Comparison of ENCODE assay signal across 26 mouse cellular contexts in genomic region chr13:44451224-44451623, GRCm38 (mm10).
DNase-seq lines count a peak whose midpoint lies in the region; ATAC-seq and TF ChIP-seq lines count a peak whose summit lies in the region.
"Had no signal": no experiment of that assay in that cellular context is flagged by ENCODE, and none has a peak within 500 bp of the region (broad histone marks: within the 10 kb centered on the region; RNA-seq: fewer than 3 reads in every experiment).

No protein-coding gene starts in this region.

- H3K27ac ChIP-seq in liver, adult 2 months (replicated peaks; ENCODE audit: insufficient read depth, low read depth, low read length): no peak overlapping the region
- no peak overlapping the region for H3K27ac ChIP-seq in liver, embryonic 11.5 days (ENCODE audit: low read depth, low read length)
- H3K27ac ChIP-seq: forebrain, embryonic 13.5 days; heart, adult 2 months; heart, embryonic 15.5 days; hindbrain, embryonic 15.5 days; stomach, embryonic 15.5 days had no signal

- no peaks in the 10 kb centered on the region for H3K27me3 ChIP-seq in liver, adult 2 months (ENCODE audit: control insufficient read depth, insufficient read depth, low read length)
- no peaks in the 10 kb centered on the region for H3K27me3 ChIP-seq in liver, embryonic 11.5 days (replicated peaks; ENCODE audit: control insufficient read depth, insufficient read depth, low read length)
- H3K27me3 ChIP-seq: forebrain, embryonic 13.5 days; heart, embryonic 15.5 days; hindbrain, embryonic 15.5 days; stomach, embryonic 15.5 days had no signal

- DNase-seq in liver, adult 2 months (ENCODE audit: extremely low read depth, low read depth, low spot score): peak; percentile 77
- DNase-seq in liver, embryonic 11.5 days (ENCODE audit: low spot score): no peak
- DNase-seq in kidney, adult 9 months: peak; percentile 92
- peak; percentile 47 to 79 for DNase-seq in kidney, postnatal 25 days
- DNase-seq in yolk sac, embryonic 10.5 days (ENCODE audit: low spot score): peak; percentile 55
- DNase-seq in neural tube, embryonic 10.5 days (ENCODE audit: extremely low spot score, low spot score): no peak
- no peak for DNase-seq in embryo, embryonic 10 days (ENCODE audit: low spot score)
- DNase-seq in urinary bladder, postnatal 4 days (ENCODE audit: low spot score in 2 of 2): no peak
- DNase-seq: adrenal gland, postnatal 25 days; cerebellum, adult 11 months; gastrocnemius, postnatal 10 days; heart, adult 2 months; heart, postnatal 4 days; layer of hippocampus, postnatal 36 days; liver; lung, embryonic 14.5 days; lung, postnatal 36 days; spleen, adult 18-20 months; thymus, adult 2 months had no signal

- H3K9me3 ChIP-seq in liver, embryonic 11.5 days (ENCODE audit: control insufficient read depth, low read length): no peaks in the 10 kb centered on the region
- H3K9me3 ChIP-seq: forebrain, embryonic 13.5 days; G1E; heart, embryonic 15.5 days; hindbrain, embryonic 15.5 days; stomach, embryonic 15.5 days had no signal

- no peak overlapping the region for H3K4me2 ChIP-seq in liver, embryonic 11.5 days
- H3K4me2 ChIP-seq: forebrain, embryonic 13.5 days; heart, embryonic 15.5 days; hindbrain, embryonic 15.5 days; lung, embryonic 14.5 days; stomach, embryonic 15.5 days had no signal

- no peaks in the 10 kb centered on the region for H3K36me3 ChIP-seq in liver, adult 2 months (ENCODE audit: control insufficient read depth, insufficient read depth, low read length)
- no peaks in the 10 kb centered on the region for H3K36me3 ChIP-seq in liver, embryonic 11.5 days (ENCODE audit: control insufficient read depth, insufficient read depth, low read length)
- H3K36me3 ChIP-seq: G1E; heart, embryonic 15.5 days; hindbrain, embryonic 15.5 days; stomach, embryonic 15.5 days had no signal

- H3K9ac ChIP-seq in liver, adult 2 months (ENCODE audit: low read depth, low read length): no peak overlapping the region
- H3K9ac ChIP-seq in liver, embryonic 11.5 days (ENCODE audit: low read depth, low read length): no peak overlapping the region
- H3K9ac ChIP-seq: forebrain, embryonic 13.5 days; heart, embryonic 15.5 days; hindbrain, embryonic 15.5 days; lung, embryonic 14.5 days; stomach, embryonic 15.5 days had no signal

- WGBS in liver, adult 2 months: 39% methylated on average over 5 of the region's 5 CpGs
- WGBS in liver, embryonic 11.5 days: 85% methylated on average over 5 of the region's 5 CpGs

- no peak for ATAC-seq in liver, embryonic 11.5 days (replicated peaks; ENCODE audit: low FRiP score)
- ATAC-seq: activated CD4-positive, CD25-positive, alpha-beta regulatory T cell, adult 4 months; forebrain, embryonic 13.5 days; midbrain, embryonic 16.5 days had no signal

- peaks cover 4% of the 10 kb centered on the region for H3K4me1 ChIP-seq in liver, adult 2 months (ENCODE audit: control insufficient read depth, insufficient read depth, low read length)
- no peaks in the 10 kb centered on the region for H3K4me1 ChIP-seq in liver, embryonic 11.5 days (replicated peaks; ENCODE audit: control insufficient read depth, insufficient read depth, low read length)
- H3K4me1 ChIP-seq: stomach, embryonic 15.5 days had no signal

- H3K79me2 ChIP-seq in liver, adult 2 months (ENCODE audit: control insufficient read depth, insufficient read depth, low read length): no peaks in the 10 kb centered on the region

- no peak for TF ChIP-seq POLR2A in liver, adult 2 months (IDR thresholded peaks at IDR 0.05; ENCODE audit: extremely low read depth, insufficient read depth, low read length)

- no peak for TF ChIP-seq CTCF in liver, adult 2 months (IDR thresholded peaks at IDR 0.05; ENCODE audit: low read depth, low read length)

- H3K4me3 ChIP-seq in liver, adult 2 months (ENCODE audit: insufficient read depth, low read depth, low read length): no peak overlapping the region
- no peak overlapping the region for H3K4me3 ChIP-seq in liver, embryonic 11.5 days (ENCODE audit: low read depth, low read length)
- H3K4me3 ChIP-seq: forebrain, embryonic 13.5 days; heart, adult 2 months; heart, embryonic 15.5 days; hindbrain, embryonic 15.5 days; stomach, embryonic 15.5 days had no signal

Comparison
In these comparisons a context has a peak if more than half of its experiments do, and no peak if none do; other contexts are left out.
1. DNase-seq: peak in liver, adult 2 months (single experiment), kidney, adult 9 months (single experiment), kidney, postnatal 25 days (2 of 2) and yolk sac, embryonic 10.5 days (single experiment); none in liver, embryonic 11.5 days (single experiment), neural tube, embryonic 10.5 days (single experiment), embryo, embryonic 10 days (single experiment) and urinary bladder, postnatal 4 days (0 of 2).